Mouse (Mus musculus): ENCODE measurements around the gene Emc8.

The Emc8 gene

GRCm38 (mm10) chr8:120634329-120634839 is 34.0 kb downstream of the Emc8 start:
- DNase-seq, result peak; percentile 86 to 88

GRCm38 (mm10) chr8:120633665-120634271 is 34.6 kb downstream of the Emc8 start:
- DNase-seq, result peak in 1 of 2 experiments; percentile 15

DNA sequence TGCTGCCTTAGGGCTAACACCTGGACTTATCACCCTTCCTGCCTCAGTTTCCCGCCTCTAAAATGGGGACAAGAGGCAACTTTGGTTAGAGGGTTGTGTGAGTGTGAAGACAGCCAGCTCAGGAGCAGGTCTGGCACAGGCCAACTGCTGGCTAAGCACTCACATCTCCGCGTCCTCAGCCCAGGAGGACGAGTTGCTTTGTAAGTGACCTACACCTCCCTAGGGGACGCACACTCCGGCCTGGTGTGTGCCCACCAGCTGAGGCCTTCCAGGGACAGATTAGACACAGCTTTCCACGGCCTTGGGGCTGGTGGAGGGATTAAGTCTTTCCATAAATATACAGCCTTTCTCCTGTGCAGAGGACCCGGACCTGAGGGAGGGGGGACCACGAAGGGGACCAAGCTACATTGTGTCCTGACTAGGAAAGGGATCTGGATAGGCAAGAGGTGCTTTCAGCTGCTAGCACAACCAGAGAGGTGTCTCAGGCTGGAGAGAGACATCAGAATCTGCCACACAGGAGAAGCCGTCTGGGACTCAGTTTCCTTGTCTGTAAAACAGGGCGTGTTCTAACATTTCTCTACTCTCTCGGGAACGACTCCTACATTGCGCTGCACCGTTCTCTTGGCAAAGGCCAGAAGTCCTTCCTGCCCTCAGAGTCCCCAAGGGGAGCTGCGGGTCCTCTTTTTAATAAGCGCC is 35.3 kb downstream of the Emc8 start:
- no peak for DNase-seq

- no peak for DNase-seq
Observed at GRCm38 (mm10) chr8:120631441-120632375, 36.7 kb downstream of the Emc8 start.

GRCm38 (mm10) chr8:120630848-120631247 is 37.5 kb downstream of the Emc8 start:
- DNase-seq, result no peak

DNA sequence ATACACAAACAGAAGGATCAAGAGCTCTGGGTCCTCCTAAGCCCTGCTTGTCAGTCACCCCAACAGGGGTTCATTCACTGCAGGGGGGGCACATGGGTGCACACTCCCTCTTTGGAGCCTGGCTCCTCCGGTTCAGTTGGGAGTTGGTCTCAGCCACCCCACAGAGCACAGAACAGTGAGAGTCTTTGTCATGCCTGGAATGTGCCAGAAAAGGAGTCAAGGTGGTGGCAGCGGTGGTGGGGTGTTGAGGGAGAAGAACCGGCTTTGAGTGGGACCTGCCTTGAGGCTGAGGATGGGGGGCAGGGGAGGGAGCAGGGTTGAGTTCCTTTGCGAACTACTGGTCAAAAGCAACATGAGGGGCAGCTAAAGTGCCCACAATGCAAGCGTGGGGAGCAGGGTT is 38.3 kb downstream of the Emc8 start:
- no peak for DNase-seq

DNA sequence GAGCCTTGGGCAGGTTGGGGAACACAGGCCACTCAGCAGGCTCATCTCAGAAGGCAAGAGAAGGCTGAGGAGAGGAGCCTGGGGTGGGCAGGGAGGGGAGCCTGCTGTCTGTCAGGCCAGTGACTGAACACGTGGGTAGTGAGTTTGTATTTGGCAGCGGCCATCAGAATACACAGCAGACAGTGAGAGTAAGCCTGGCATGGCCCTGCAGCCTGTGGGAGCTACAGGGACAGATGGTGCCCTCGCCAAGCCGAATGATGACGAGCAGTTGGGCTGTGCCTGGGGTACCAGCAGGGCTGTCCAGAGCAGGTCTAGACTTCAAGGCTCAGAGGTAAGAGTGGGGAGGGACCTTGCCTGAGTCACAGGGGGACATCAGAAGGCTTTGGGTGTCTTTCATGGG is 41.1 kb downstream of the Emc8 start:
- DNase-seq, result no peak

- no peak for DNase-seq
Observed at GRCm38 (mm10) chr8:120626461-120626860, 41.9 kb downstream of the Emc8 start.

DNA sequence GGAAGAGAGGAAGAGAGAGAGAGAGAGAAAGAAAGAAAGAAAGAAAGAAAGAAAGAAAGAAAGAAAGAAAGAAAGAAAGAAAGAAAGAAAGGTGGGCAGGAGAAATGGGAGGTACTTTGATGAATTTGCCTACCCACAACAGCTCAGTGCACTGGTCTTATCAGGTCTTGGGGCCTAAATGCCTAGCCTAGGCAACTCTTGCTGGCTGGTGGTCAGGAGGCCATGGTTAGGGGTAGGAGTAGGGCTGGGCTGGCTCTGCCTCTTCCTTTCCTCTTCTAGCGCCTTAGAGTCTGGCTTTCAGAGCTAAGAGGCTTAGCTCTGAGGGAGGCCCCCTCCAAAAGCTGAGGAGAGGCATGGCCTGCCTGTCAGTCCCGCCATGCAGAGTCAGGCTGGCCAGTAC is 44.8 kb downstream of the Emc8 start:
- DNase-seq, result no peak

- no peak for DNase-seq
Observed at GRCm38 (mm10) chr8:120622161-120622560, 46.2 kb downstream of the Emc8 start.

DNA sequence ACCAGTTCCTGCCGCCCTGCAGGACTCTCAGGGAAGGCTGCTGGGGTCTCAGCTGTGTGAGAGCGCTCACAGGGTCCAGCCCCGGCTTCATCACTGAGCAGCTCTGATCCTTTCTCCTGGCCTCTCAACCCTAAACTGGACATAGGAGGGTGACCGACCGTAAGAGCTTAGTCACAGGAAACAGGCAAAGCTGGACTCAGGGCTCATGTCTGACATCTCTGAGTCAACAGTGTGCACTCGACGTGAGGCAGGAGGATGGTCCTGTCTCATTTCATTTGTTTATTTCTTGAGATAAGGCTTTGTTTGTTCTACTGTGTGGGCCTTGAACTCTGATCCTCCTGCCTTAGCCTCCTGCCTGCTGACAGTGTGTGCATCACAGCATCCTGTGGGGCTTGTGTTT is 47.9 kb downstream of the Emc8 start:
- no peak for DNase-seq

- DNase-seq, result peak in 1 of 2 experiments; percentile 15
Observed at GRCm38 (mm10) chr8:120619235-120620180, 48.9 kb downstream of the Emc8 start.

GRCm38 (mm10) chr8:120618110-120618509 is 50.3 kb downstream of the Emc8 start:
- DNase-seq, result peak; percentile 31 to 82

DNA sequence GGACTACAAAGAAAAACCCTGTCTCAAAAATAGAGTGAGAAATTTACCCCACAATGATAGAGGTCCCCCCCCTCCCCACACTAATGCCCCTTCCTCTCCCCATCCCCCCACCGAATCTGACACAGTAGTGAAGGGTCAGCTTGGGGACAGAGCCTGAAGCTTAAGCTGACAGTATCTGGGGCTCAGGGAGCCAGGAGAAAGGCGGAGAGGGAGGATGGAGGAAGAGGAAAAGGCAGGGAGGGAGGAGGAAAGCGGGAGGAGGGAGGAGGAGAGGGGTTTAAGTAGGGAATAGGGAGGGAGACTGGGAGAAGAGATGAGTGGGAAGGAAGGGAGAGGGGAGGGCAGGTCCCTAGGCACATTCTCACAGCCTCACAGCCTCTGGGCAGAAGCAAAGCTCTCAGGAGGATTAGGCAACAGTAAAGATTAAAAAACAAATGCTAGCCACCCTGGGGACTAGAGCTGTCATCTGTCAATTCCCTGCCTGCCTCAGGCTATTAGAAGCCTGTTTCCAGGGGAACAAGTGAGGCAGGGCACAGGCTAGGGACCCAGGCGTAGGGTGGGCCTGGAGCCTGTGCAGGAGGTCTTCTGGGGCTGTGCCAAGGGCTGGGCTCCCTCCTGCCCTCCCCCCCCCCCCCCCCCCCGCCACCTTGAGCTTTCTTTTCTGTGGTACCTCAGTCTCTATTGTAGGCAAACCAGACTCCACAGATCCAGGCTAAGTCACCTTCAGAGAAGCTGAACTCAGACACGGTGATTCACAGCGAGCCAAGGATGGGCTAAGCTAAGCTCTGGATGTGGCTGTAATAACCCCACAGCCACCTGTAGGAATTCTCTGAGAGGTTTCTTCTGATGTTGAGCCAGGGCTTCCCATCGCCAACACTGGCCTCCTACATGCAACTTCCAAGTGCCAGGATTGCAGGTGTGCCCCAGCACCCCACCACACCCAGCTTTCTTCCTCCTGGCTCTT is 51.4 kb downstream of the Emc8 start:
- DNase-seq, result no peak

DNA sequence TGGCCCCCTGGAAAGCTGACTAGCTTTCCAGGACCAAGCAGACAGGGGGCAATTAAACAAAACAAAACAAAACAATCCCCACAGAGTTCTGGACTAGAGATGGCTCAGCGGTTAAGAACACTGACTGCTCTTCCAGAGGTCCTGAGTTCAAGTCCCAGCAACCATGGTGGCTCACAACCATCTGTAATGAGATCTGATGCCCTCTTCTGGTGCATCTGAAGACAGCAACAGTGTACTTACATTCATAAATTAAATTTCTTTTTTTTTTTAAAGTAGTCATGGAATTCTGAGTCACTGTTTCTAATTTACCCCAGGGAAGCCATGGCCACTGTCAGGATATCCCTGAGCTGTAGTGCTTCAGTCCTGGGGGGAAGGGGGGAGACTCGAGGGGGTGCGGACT is 53.9 kb downstream of the Emc8 start:
- DNase-seq, result no peak

- no peak for DNase-seq
Observed at GRCm38 (mm10) chr8:120610824-120611223, 57.5 kb downstream of the Emc8 start.

DNA sequence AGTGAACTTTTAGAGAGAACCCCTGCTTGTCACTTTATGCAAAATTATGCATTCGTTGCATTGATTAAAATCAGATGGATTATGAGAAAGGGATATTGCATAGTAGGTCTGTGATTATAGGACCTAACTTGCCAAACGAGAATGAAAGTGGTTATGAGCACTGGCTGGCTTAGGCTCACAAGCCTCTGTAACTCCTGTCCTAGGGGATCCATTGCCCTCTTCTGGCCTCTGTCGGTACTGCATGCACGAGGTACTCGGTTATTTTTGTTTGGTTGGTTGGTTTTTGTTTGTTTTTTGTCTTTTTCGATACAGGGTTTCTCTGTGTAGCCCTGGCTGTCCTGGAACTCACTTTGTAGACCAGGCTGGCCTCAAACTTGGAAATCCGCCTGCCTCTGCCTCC is 60.5 kb downstream of the Emc8 start:
- peak; percentile 72 to 90 for DNase-seq

DNA sequence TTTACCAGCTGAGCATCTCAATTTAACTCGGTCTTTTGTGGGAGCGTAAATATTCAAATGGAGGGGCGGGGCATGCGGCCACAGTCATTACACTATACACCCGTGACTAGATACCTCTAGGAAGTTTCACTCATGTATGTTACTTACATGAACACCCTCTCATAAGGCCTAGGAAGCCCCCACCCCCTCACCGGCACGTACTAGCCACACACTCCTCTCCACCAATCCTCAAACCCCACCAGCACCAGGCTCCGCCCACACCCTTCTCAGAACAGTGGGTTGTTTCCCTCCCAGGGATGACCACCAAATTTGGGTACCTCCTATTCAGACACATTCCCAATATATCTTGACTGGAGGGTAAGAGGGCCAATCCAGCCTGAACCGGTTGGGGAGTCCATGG is 60.9 kb downstream of the Emc8 start:
- no peak for DNase-seq

Measured in kidney, postnatal 36 days (tissue).